Mouse (Mus musculus): Measurements from ENCODE around the gene Gm2244. TPM values are rescaled to one million over a fixed set of nuclear protein-coding genes. Genes with fewer than 3 reads are reported as not detected.
"Not testable (repeated sequence)": the region's sequence is repeated elsewhere in the genome, so short reads cannot be mapped to it uniquely, and the experiment has no call there.

The Gm2244 gene
- 0.16 TPM in 1 of 2 replicates, not detected in the other for polyA plus RNA-seq (2016; fragmentation: Nextera tagmentation; extraction: Ambion mirVana)

GRCm38 (mm10) chr14:19549863-19550262 lies at the start of gene Gm2244:
Gm2244 (minus strand) TSS chr14:19549963.
- H3K9me3 ChIP-seq; H3K4me1 ChIP-seq (replicated peaks); DNase-seq (ENCODE audit: low spot score); H3K36me3 ChIP-seq; H3K27me3 ChIP-seq (ENCODE audit: insufficient read depth, poor library complexity, severe bottlenecking); H3K27ac ChIP-seq; H3K4me3 ChIP-seq: not testable (repeated sequence)
- 79% methylated on average over 1 of the region's 3 CpGs for whole genome bisulfite sequencing

- not testable (repeated sequence) for H3K27me3 ChIP-seq (ENCODE audit: insufficient read depth, poor library complexity, severe bottlenecking); H3K4me1 ChIP-seq (replicated peaks); H3K36me3 ChIP-seq; H3K9me3 ChIP-seq
- H3K4me3 ChIP-seq, result peak within 1 kb of the TSS; percentile 55
- peak within 1 kb of the TSS; percentile 87 for H3K27ac ChIP-seq
- peak; percentile 47 for DNase-seq (ENCODE audit: low spot score)
- WGBS, result 0% methylated on average over 41 of the region's 62 CpGs
These were observed 35.3 kb upstream of the Gm2244 start, which contains the start of gene Gm2237 for GRCm38 (mm10) chr14:19584804-19585667. Gm2237 (minus strand) TSS chr14:19585135.

Other genes starting within 250 kb of the Gm2244 start
- 0.25 TPM in 1 of 2 replicates, not detected in the other for gene Gm21738, start 131.0 kb downstream of the Gm2244 start, polyA plus RNA-seq (2016; fragmentation: Nextera tagmentation; extraction: Ambion mirVana)
- 2.6 and 2.9 TPM in 2 replicates for gene Gm2237, start 35.2 kb upstream of the Gm2244 start, polyA plus RNA-seq (2016; fragmentation: Nextera tagmentation; extraction: Ambion mirVana)
- not detected in 2 replicates for gene Gm5458, start 52.6 kb upstream of the Gm2244 start, polyA plus RNA-seq (2016; fragmentation: Nextera tagmentation; extraction: Ambion mirVana)
- 52.3 and 53.2 TPM in 2 replicates for gene Nid2, start 201.3 kb upstream of the Gm2244 start, polyA plus RNA-seq (2016; fragmentation: Nextera tagmentation; extraction: Ambion mirVana)

Data from hindbrain, embryonic 10.5 days (tissue).